Mouse (Mus musculus) bone marrow macrophage, adult 2 months (primary cell): ENCODE results near the gene Rab25.

ENCODE experiments used
- CTCF ChIP-seq: IDR thresholded peaks from 2 replicates; pipeline ENCODE4 v1.5.1; 2012; ENCODE audit warnings: low read depth, mild to moderate bottlenecking, low read length, moderate library complexity
- POLR2A ChIP-seq: IDR thresholded peaks from 2 replicates; pipeline ENCODE4 v1.6.1; 2012; ENCODE audit warnings: mild to moderate bottlenecking, low read depth, low read length, borderline replicate concordance

GRCm38 (mm10) chr3:88537146-88537545 is 11.0 kb downstream of the Rab25 start:
- TF ChIP-seq CTCF, result no peak
- no peak for TF ChIP-seq POLR2A
